Comparison of ENCODE assay signal across 12 mouse cellular contexts in genomic region chr2:136682146-136682860, GRCm38 (mm10). TPM values are rescaled to one million over a fixed set of nuclear protein-coding genes. Genes with fewer than 3 reads are reported as not detected.
DNase-seq lines count a peak whose midpoint lies in the region; ATAC-seq and TF ChIP-seq lines count a peak whose summit lies in the region.
"Had no signal": no experiment of that assay in that cellular context is flagged by ENCODE, and none has a peak within 500 bp of the region (broad histone marks: within the 10 kb centered on the region; RNA-seq: fewer than 3 reads in every experiment).

No protein-coding gene starts in this region.

- no peak overlapping the region for H3K4me3 ChIP-seq in hindbrain, postnatal 0 days (ENCODE audit: low read length)
- H3K4me3 ChIP-seq in hindbrain, embryonic 10.5 days = no peak overlapping the region
- H3K4me3 ChIP-seq: forebrain, embryonic 10.5 days; limb, embryonic 13.5 days; midbrain, embryonic 12.5 days had no signal

- H3K36me3 ChIP-seq in hindbrain, postnatal 0 days (ENCODE audit: insufficient read depth, low read length) = no peaks in the 10 kb centered on the region
- H3K36me3 ChIP-seq in hindbrain, embryonic 10.5 days = no peaks in the 10 kb centered on the region
- H3K36me3 ChIP-seq: forebrain, embryonic 10.5 days; limb, embryonic 13.5 days; midbrain, embryonic 12.5 days had no signal

- H3K9ac ChIP-seq in hindbrain, postnatal 0 days (replicated peaks; ENCODE audit: low read length) = no peak overlapping the region
- H3K9ac ChIP-seq: limb, embryonic 13.5 days; midbrain, embryonic 12.5 days had no signal

- no peak for ATAC-seq in hindbrain, postnatal 0 days
- ATAC-seq in granulocyte monocyte progenitor cell, adult 5-6 weeks (replicated peaks; ENCODE audit: poor library complexity, severe bottlenecking) = no peak

- WGBS in hindbrain, postnatal 0 days = 57% methylated on average over 11 of the region's 11 CpGs
- 85% methylated on average over 11 of the region's 11 CpGs for whole genome bisulfite sequencing in hindbrain, embryonic 10.5 days

- no peak overlapping the region for H3K27ac ChIP-seq in hindbrain, postnatal 0 days
- H3K27ac ChIP-seq in hindbrain, embryonic 10.5 days = no peak overlapping the region
- H3K27ac ChIP-seq: forebrain, embryonic 10.5 days; limb, embryonic 13.5 days; midbrain, embryonic 12.5 days had no signal

- peak; percentile 19 for DNase-seq in hindbrain, postnatal 0 days (ENCODE audit: low spot score)
- no peak for DNase-seq in hindbrain, embryonic 10.5 days (ENCODE audit: low spot score)
- DNase-seq in 416B (ENCODE audit: low read depth) = peak; percentile 1
- DNase-seq in brain, embryonic 14.5 days (ENCODE audit: low read depth) = peak; percentile 61
- peak; percentile 26 for DNase-seq in heart, postnatal 4 days
- no peak for DNase-seq in frontal cortex, adult 2 months (ENCODE audit: extremely low spot score in 1 of 2, low spot score in 1 of 2)
- no peak for DNase-seq in cerebellum, adult 8-10 months
- DNase-seq: cerebellum, postnatal 10 days had no signal

- no peaks in the 10 kb centered on the region for H3K27me3 ChIP-seq in hindbrain, postnatal 0 days (ENCODE audit: insufficient read depth, low read length)
- H3K27me3 ChIP-seq in hindbrain, embryonic 10.5 days (ENCODE audit: insufficient read depth, poor library complexity, severe bottlenecking) = no peaks in the 10 kb centered on the region
- H3K27me3 ChIP-seq: limb, embryonic 13.5 days had no signal

- no peak overlapping the region for H3K4me2 ChIP-seq in hindbrain, postnatal 0 days (ENCODE audit: low read depth, low read length)
- H3K4me2 ChIP-seq: limb, embryonic 13.5 days; midbrain, embryonic 12.5 days had no signal

- H3K9me3 ChIP-seq in hindbrain, postnatal 0 days (ENCODE audit: low read length) = no peaks in the 10 kb centered on the region
- H3K9me3 ChIP-seq in hindbrain, embryonic 10.5 days = no peaks in the 10 kb centered on the region
- H3K9me3 ChIP-seq: forebrain, embryonic 10.5 days; limb, embryonic 13.5 days; midbrain, embryonic 12.5 days had no signal

- TF ChIP-seq CTCF in hindbrain, postnatal 0 days (IDR thresholded peaks at IDR 0.05; ENCODE audit: low read depth) = no peak
- no peak for TF ChIP-seq CTCF in brain, embryonic 14.5 days (IDR thresholded peaks at IDR 0.05; ENCODE audit: borderline replicate concordance, extremely low read depth, insufficient read depth, insufficient read length)

- TF ChIP-seq POLR2A in brain, embryonic 14.5 days (IDR thresholded peaks at IDR 0.05; ENCODE audit: borderline replicate concordance, extremely low read depth, insufficient read depth, insufficient read length, poor library complexity, severe bottlenecking) = no peak

- H3K4me1 ChIP-seq in hindbrain, postnatal 0 days (ENCODE audit: insufficient read depth, low read length) = no peaks in the 10 kb centered on the region
- H3K4me1 ChIP-seq in hindbrain, embryonic 10.5 days (replicated peaks) = peaks cover 26% of the 10 kb centered on the region

RNA-seq across cellular contexts. Expression of gene Snap25, which starts 30.9 kb away (rescaled TPM):
- total RNA-seq in hindbrain, postnatal 0 days (2014; rRNA removed) = 227 and 265 TPM in 2 replicates
- polyA plus RNA-seq in hindbrain, postnatal 0 days (2015; fragmentation: Nextera tagmentation; extraction: Ambion mirVana) = 312 and 341 TPM in 2 replicates
- polyA plus RNA-seq in hindbrain, embryonic 10.5 days (2016; fragmentation: Nextera tagmentation; extraction: Ambion mirVana) = 27.8 and 39.4 TPM in 2 replicates
- polyA plus RNA-seq in brain, embryonic 14.5 days (2012; rRNA removed) = 111 and 153 TPM in 2 replicates
- total RNA-seq in heart, postnatal 4 days (2021) = under 1 TPM in 1 of 2 experiments, not detected in 1; 0.36 TPM
- total RNA-seq in granulocyte monocyte progenitor cell, adult 5-6 weeks (2014; fragmentation: Nextera tagmentation) = not detected in 2 replicates
- not detected in 2 replicates for total RNA-seq in granulocyte monocyte progenitor cell, adult 5-6 weeks (2017)
- 2,537 and 2,736 TPM in 2 replicates for polyA plus RNA-seq in frontal cortex, adult 2 months (2012; rRNA removed)

Comparison
In these comparisons a context has a peak if more than half of its experiments do, and no peak if none do; other contexts are left out.
1. DNase-seq: peak in hindbrain, postnatal 0 days (single experiment), 416B (single experiment), brain, embryonic 14.5 days (single experiment) and heart, postnatal 4 days (single experiment); none in hindbrain, embryonic 10.5 days (single experiment), frontal cortex, adult 2 months (0 of 2) and cerebellum, adult 8-10 months (single experiment).